Mouse (Mus musculus): ENCODE results near the gene Mylk4.

Gene Mylk4

DNA sequence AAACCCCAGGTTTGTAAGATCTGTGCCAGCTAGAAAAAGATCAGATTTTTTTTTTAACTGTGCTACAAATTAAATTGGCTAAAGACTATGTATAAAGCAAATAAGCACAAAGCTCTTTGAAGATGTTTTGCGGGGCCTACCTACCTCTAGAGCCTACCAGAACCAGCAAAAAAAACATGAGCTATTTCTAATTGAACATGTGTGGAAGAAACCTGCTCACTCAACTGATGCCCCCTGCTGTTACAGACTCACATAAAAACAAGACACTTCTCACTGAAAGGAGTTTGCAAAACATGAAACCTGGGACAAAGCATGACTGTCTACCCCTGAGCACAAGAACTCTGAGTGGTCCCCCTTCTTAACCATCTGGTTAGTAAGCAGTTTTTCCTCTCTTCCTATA lies 13.3 kb upstream of the Mylk4 start:
- DNase-seq (ENCODE audit: low spot score in 2 of 2) = no peak

DNA sequence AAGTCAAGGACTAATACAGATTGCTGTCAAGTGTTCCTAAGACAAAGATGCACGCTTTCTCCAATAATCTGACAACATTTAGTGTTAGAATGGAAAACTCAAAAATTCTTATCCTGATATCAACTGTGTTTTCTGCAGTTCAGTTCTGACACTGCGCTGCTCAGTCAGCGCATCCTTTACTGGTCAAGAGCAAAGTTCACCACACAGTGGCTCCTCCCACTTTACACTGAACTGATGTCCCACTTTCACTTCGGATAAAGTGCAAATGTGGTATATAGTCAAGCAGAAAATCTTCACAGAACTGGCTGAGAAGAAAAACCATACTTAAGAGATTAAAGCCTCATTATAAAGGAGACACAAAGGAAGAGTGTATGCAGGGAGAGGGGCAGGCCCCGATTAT lies 11.4 kb upstream of the Mylk4 start:
- DNase-seq (ENCODE audit: low spot score in 2 of 2) = no peak

DNA sequence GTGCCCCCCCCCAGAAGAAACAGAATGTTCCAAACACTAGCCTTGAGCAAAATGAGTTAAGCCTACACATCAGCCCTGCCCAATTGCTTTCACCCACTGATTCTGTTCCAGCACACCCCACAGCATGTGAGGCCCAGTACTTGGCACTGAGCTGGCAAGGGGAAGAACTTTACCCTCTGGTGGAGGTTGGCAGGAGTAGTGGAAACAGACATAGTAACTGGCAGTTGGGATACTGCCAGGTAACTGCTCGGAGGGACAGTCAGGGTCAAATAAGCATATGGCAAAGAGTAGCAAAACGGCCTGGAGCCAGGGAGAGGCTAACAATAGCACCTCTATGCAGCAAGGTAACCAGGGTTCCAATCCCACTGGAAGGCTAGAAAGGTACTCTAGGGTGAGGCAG lies 10.9 kb upstream of the Mylk4 start:
- no peak for DNase-seq (ENCODE audit: low spot score in 2 of 2)

DNA sequence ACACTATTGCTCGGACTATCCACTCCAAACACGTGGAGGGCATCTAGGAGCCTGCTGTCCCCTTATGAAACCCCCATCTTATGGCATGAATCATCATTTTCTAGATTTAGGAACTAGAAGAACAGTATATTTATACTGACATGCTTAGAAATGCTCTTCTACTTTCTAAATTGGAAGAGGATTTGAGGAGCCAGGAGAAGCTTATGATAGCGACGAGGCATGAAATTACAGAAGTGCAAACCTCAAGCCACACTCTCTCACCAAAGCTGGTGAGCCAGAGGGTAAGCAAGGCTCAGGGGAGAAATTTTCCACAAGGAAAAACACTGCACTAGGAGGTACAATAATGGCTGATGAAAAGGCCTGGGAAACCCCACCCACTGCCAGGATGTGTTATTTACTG lies 6.0 kb upstream of the Mylk4 start:
- DNase-seq (ENCODE audit: low spot score in 2 of 2) = no peak

DNA sequence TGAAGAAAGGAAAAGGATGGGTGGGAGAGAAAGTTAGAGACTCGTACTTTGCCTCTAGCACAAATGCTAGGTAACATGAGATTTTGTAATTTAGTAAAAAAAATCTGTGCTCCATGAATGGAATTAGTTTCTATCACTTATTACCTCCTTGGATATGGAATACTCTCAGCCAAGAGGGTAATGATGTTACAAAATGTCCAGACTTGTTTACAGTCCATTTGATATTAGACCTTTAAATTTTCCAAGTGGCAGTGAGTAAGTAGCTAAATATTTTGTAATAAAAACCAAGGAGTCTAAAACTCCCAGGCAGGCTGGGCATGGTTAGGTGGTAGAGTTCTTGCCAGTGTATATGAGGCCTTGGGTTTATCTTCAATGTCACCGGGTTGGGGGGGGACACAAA lies 3.8 kb upstream of the Mylk4 start:
- DNase-seq (ENCODE audit: low spot score in 2 of 2) = no peak

DNA sequence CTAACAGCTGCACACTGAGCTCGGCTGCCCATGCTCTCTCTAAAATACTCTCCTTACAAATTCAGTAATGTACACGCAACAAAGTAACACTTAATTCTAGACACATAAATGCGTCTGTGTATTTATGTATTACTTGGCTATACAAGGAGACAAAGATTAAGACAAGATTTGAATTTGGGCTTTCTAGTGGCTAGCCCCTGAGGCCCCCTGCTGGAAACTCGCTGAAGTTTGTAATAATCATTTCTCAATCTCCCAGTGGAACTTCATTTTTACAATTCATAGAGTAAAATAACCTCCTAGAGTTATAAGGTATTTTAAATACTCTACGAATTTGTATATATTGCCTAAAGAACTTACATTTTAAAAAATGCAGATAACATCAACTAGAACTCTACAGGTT lies 699 bp downstream of the Mylk4 start:
- no peak for DNase-seq (ENCODE audit: low spot score in 2 of 2)

DNA sequence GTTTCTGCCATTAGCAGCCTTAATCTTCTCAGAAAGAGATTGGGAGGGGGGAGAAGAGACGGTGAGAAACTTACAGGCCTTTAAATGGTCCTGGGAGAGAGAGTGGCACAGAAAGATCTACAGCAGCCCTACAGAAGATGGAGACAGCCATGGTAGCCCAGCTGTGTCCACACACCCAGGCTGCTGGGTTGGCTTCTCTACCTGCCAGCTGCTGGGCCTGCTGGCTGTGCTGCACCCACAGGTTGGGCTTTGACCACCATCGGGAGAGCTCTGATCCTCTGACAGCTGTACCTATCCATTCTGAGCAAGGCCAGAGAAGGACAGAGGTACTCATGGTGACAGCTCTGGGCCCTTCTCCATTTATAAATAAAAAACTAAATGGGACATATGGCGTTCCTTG lies 4.9 kb downstream of the Mylk4 start:
- no peak for DNase-seq (ENCODE audit: low spot score in 2 of 2)

DNA sequence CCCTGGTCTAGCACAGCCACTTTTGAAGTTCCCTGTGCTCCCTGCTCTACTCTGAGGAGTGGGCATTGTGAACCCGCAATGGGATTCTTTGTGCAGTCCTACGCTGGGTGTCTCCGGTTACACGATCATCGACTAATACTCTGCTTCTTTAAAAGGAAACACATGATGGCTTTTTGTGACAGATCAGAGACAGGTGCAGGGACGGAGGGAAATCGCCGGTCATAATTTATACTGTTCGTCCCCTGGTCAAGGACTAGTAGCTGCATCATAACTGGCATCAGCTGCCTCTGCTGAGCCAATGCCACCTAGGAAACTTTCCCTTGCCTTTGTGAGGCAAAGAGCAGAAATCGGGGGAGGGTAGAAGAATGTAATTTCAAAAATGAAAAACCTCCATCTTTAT lies 7.4 kb downstream of the Mylk4 start:
- DNase-seq (ENCODE audit: low spot score in 2 of 2) = no peak

DNA sequence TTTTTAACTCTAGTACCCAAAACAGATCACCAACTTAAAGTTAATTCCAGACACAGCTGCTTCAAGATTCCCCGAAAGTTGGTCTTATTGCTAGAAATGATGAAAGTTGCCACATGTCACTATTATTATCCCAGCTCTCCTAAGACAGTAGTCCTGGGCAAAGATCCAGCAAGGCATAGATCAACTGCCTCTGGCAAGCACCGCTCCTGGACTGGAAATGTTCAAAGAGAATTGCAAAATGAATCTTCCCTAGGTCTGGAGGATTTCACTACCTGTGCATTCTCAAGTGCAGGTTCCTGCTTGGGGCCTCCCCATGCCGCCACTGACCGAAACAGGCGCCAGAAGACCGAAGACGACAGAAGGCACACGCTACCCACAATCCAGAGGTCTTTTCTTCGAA lies 7.9 kb downstream of the Mylk4 start:
- no peak for DNase-seq (ENCODE audit: low spot score in 2 of 2)

DNA sequence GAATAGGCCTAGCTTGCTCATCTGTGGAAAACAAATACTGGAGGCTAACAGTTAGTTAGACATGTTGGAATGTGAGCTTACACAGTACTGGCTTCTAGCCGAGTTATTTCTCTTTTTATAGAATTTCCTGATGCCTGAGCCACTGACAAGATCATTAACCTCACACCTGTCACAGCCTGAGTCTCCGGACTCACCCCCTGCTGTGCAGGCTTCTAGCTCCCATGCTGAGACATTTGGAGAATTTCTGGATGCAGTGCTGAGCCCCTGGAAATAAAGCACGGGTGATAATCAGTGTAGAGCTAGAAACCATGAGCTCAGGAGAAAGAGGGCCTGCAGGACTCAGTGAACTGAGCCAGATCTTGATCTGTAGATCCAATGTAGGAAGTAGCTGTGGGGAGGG lies 13.8 kb downstream of the Mylk4 start:
- no peak for DNase-seq (ENCODE audit: low spot score in 2 of 2)

DNA sequence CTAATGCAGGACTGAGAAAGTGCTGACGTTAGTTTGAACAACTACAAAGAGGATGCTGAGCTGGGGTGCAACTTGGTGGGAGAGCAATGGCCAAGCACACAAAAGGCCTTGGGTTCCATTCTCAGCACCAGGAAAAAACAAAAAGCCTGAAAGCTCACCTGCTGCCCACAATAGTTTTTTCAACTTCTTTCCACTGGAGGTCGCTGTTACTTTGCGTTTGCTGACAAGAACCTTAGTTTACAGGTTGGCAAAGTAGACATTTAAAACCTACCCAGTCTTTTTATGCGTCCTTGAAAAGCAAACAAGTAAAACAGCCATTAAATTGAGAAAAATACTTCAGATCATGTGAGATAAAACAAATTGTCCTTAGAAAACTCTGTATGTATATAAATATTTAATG lies 15.7 kb downstream of the Mylk4 start:
- no peak for DNase-seq (ENCODE audit: low spot score in 2 of 2)

DNA sequence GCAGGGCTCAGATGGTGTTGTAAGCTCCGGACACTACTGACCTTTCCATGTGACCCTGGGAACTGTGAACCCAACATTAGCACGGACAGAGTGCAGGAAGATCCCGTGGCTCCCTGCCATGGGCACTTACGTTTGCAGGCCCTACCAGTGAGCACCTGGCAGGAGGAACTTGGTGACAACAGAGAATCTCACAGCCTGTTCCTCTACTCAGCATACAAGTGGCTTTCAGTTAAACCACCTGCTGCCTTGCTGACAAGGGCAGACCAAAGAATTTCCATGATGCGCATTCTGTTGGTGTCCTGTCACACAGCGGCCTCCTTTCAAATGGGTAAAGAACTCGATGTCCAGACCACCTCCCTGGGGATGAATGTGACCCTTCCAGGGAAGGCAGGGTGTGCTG lies 19.3 kb downstream of the Mylk4 start:
- DNase-seq (ENCODE audit: low spot score in 2 of 2) = no peak

DNA sequence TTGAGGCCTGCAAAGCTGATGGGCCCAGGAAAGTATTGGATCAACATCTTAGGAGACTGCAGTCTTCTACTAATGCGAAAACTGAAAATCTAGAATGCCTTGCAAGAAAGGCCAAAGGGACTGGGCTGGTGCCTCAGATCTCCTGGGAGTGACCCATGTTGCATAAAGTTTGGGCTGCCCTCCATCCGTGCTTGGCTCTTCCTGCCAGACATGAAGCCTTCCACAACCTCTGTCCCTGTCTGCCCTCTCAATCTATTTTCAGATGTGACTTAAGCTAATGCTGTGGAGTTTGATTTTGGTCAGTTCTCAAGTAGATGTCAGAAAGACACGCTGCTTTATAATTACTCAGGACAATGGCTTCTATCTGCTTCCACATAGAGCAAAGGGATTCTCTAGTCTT lies 20.6 kb downstream of the Mylk4 start:
- DNase-seq (ENCODE audit: low spot score in 2 of 2) = no peak

DNA sequence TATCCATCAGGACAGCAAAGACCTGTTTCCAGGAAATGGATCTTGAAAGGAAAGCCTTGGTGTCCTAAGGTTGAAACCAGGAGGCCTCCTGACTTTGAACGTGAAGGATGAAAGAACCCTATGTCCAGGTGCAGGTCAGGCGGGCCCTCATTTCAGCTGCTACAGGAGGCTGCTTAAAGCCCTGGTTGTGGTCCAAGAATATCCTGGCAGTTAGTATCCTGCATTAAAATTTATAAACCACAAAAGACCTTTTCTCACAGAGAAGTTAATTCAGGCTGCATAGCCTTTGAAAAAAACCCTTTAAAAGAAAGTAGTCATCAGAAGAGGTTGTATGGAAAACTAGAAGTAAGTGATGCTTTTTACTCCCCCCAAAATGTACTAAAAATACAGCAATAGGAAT lies 23.0 kb downstream of the Mylk4 start:
- DNase-seq (ENCODE audit: low spot score in 2 of 2) = no peak

DNA sequence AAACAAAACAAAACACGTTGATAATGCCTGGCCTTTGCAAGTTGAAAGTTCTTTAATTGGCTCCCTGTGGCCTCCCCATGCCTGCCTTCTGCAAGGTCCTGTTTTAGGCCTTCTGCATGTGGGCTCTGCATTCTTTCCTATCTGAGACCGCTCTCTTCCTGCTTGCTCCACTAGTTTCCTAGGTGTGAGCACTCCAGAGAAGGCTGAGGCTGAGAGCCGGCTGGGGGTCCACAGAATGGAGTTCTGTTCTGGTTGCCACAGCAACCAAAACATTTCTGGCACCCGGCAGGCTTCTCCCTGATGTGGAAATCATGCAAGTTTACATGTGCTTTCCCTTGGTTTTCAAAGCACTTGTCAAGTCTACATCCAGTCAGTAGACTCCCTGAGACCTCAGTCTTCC lies 24.7 kb downstream of the Mylk4 start:
- DNase-seq (ENCODE audit: low spot score in 2 of 2) = no peak

DNA sequence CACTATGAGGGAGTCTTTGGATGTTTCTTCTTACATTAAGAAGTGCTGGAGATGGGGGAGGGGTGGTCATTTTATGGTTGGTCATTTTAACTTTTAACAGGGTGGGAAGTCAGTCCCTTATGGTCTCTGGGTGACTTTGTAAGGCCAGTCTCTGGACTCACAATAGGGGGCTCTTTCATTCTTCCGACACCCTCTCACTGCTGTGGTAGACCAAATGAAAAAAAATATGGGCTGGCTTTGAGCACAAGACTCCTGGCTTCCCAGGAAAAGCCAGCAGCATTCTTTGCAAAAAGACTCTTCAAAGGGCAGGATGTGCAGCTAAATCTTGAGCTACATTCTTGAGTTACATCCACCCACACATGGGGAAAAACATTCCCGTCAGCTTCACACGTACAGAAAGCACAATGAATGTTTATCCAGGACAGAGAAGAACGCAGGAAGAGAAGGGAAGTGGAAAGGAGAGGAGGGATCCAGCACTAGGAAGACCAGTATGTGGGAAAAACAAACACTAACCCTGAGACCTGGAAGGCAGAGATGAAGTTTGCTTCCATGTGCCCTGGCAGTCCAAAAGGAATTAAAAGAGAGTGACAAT lies 31.6 kb downstream of the Mylk4 start:
- peak in 1 of 2 experiments; percentile 24 for DNase-seq (ENCODE audit: low spot score in 2 of 2)

DNA sequence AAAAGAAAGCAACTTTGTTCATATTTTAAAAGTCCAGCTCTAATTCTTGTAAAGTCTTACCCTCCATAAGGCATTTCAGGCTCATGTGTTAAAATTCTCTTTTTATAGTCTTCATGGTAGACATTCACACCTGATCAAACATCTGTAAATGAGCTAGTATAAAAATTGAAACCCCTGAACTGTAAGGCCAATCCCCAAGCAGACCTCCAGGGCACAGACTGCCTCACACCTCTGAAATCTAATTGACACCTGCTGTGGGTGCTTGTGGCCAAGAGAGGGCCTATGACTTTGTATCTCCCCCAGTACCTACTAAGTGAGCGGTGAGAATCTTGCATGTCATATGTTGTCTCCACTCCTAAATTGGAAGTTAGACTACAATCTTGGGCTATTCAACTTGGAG lies 33.2 kb downstream of the Mylk4 start:
- DNase-seq (ENCODE audit: low spot score in 2 of 2) = no peak

DNA sequence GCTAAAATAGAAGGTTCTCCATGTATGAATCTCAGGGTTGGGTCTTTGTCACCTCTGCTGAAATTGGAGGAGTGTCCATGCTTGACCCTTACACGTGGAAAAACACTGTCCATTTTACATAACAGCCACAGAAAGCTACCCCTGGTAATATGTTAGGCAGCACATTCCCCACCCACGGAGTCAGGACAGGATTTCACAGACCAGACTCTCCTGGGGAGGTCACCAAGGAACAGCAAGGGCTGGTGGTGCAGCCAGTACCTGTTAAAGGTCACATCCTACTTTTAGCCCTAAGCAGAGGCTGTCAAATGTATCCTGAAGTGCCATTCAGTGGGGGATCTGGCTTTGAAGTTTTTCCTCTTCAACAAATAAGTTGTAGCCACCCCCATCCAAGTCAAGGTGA lies 35.3 kb downstream of the Mylk4 start:
- DNase-seq (ENCODE audit: low spot score in 2 of 2) = no peak

DNA sequence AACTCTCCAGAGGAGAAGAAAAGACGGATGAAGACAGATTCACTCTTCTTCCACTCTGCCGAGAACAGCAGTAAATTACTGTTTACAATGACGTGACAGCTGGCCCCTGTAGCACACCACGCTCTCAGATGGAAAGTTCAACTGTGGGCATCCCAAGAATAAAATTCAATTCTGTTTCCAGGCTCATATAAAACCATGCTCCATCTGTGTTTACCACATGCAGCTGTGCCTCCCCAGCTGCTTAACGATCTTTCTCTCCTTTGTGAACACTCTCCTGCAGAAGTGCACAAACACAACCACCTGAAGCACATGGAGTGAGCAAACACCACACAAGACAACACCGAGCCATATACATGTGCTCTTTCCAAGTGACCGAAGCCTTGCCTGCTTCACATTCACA lies 42.6 kb downstream of the Mylk4 start:
- no peak for DNase-seq (ENCODE audit: low spot score in 2 of 2)

DNA sequence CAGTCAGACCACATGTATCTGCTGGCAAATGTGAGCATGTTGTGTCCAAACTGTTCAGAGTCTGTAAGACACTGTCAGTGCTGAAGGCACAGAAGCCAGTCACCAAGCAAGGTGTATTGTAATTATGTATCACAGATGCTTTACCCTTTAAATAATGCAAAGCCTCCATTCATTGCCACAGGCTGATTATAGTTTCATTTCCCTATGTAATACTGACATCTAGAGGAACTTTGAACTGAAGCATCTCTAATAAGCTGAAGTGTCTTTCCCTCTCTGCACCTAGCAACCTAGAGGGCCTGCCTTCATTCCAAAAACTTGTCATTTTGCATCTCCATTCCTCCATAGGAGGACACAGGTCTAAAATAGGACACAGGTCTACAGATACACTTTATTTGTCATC lies 52.5 kb downstream of the Mylk4 start:
- no peak for DNase-seq (ENCODE audit: low spot score in 2 of 2)

DNA sequence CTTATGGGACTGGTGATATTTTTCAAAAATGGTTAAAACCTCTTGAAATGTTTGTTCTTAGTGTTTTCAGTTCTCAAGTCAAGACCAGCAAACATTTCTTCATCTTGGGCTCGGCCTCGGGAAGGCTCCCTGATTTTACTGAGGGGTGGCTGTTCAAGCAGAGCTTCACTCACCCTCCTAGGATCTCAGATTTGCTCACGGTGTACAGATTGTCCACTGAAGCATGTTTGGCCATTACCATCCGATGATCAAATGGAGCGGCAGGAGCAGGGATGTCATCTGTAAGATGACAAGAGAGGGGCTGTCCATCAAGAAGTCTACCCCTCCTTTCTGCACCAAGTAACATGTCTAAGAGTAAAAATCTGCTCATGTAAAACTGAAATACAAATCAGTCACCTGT lies 59.1 kb downstream of the Mylk4 start:
- DNase-seq (ENCODE audit: low spot score in 2 of 2) = no peak

DNA sequence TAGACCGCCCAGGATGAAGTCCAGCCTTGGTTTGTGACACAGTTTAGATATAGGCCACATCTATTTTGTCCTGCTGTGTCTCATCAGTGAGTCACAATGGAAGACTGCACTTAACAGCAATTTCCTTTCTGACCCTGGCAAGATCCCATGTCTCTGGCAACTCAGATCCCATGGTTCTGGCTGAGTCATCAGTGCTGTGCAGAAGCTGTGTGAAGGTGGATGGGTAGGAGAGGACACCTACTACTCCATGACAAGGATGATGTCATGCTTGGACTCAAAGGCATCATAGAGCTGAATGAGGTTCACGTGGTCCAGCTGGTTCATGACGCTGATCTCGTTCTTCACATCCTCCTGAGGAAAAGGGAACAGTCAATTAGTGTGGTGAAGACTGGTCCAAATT lies 62.0 kb downstream of the Mylk4 start:
- peak in 1 of 2 experiments; percentile 3 for DNase-seq (ENCODE audit: low spot score in 2 of 2)

DNA sequence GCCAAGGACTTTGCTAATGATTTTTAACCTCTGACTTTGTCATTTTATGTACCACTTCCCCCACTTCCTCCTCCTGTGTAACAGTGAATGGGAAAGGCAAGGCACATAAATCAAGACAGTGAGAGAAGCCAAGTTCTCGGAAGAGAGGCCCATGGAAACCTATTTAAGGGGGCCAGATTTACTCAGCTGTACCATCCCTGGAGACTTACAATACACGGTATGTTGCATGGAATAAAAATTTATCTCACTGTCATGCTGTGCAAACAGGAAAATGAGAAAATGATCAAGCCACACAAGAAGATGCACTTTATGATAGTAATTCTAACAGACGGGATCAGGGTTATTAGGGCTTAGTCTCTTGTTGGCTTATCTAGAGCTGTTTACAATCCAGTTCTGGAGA lies 64.5 kb downstream of the Mylk4 start:
- no peak for DNase-seq (ENCODE audit: low spot score in 2 of 2)

DNA sequence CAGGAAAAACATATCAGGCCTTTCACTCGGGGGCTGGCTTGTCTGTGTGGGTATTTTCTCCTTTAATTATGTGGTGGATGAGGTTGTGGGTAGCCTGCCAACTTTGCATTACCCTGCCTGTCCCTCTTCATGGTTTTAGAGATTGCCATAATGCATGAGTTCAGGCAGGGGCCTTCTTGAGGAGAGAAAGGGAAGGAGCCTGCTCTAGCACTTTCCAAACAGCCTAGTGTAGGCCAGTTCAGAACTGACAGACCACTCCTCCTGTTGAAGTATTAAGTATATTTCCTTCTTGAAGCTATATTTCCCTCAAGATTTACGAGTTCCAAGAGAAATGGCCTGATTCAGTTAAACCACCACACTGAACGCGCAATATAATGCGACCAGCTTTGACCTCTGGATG lies 66.0 kb downstream of the Mylk4 start:
- no peak for DNase-seq (ENCODE audit: low spot score in 2 of 2)

DNA sequence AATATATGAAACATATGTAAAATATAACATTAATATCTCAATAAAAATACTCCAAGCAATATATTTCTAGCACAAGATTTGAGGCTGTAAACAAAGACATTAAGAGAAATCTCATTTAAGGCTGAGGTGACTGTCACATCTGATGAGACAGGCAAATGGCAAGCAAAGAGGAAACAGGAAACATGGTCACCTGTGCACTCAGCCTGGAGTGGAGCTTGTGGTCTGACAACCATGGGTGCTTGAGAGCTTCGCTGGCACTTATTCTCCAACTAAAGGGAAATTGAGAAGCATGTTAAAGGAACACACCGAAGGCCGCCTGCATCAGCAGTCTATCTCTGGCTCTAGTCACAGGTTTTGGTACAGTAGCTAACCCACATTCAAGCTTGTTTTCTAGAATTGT lies 71.2 kb downstream of the Mylk4 start:
- DNase-seq (ENCODE audit: low spot score in 2 of 2) = no peak

Measured in right cerebral cortex, postnatal 36 days (tissue).